Mouse (Mus musculus) gastrocnemius, adult 18-20 months (tissue): ENCODE results near the gene Amy2a5. TPM values are rescaled to one million over a fixed set of nuclear protein-coding genes. Genes with fewer than 3 reads are reported as not detected.
"Not testable (repeated sequence)": the region's sequence is repeated elsewhere in the genome, so short reads cannot be mapped to it uniquely, and the experiment has no call there.

Experiments used
- DNase-seq: peaks from one replicate; pipeline ENCODE4 v3.0.0; 2021; ENCODE audit warnings: low spot score
- long read RNA-seq, 2 experiments: library from polyadenylated mRNA; stranded (forward); transcript quantifications; one replicate each; pipeline ENCODE4 v2.0.0; 2021
- total RNA-seq, 2 experiments: library from RNA; stranded (reverse); gene quantifications; 2 replicates each; pipeline ENCODE4 v1.2.3; 2021

Gene Amy2a5
- total RNA-seq = under 1 TPM; 0.14 to 0.21 TPM
- long read RNA-seq, experiment 1 = 0 reads
- long read RNA-seq, experiment 2 = 0 reads

- DNase-seq = not testable (repeated sequence)
Observed at GRCm38 (mm10) chr3:113258737-113259136, at the start of gene Amy2a5. Gene Amy2a5, minus strand, starts transcription at chr3:113258837.

DNA sequence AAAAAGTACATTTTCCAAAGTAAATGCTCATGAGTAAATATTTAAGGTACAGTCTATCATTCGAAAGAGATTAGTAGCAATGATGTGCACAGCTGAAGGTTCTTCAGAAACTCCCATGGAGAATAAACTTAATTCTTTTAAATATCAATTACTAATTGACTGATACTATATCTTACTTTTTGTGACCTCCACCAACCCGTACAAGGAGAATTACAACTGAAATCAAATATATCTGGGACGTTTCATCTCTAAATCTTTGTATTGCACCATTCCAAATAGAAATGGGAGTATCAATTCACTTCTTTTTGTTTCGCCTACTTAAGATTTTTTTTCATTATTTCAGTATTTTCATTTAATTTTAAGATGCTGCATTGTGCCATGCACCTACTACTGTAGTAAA, 32.7 kb upstream of the Amy2a5 start, which contains the start of gene Amy2a4:
Amy2a4 (minus strand) TSS at position 101 of the 400 bp plus-strand sequence.
- not testable (repeated sequence) for DNase-seq

DNA sequence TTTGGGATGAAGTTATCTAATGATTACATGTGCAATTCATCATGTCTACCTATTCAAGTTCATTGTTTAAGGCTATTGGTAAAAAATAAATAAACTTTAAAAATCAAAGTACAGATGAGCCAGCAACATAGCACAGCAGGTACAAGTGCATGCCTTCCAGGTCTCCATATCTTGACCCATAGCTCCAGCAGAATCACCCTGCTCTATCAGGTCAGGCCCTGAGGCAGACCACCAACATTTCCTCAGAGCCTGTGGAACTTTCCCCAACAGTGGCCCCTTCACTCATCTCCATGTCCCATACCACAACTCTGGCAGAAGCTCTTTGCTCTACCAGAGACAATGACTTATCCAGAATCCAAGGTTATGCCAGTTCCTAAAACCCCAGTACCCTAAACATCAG, 21.6 kb upstream of the Amy2a5 start:
- DNase-seq = not testable (repeated sequence)

GRCm38 (mm10) chr3:113279586-113279985, 20.9 kb upstream of the Amy2a5 start:
- not testable (repeated sequence) for DNase-seq

- DNase-seq = no peak
Observed at GRCm38 (mm10) chr3:113227115-113227514, 31.5 kb downstream of the Amy2a5 start.

Other genes with a start within 250 kb of the Amy2a5 start
- gene Amy2a4, start 32.6 kb upstream of the Amy2a5 start, total RNA-seq = not detected
- gene Amy2a3, start 65.2 kb upstream of the Amy2a5 start, total RNA-seq = not detected
- not detected for gene Amy2a2, start 97.8 kb upstream of the Amy2a5 start, total RNA-seq